12 mouse cellular contexts compared by ENCODE assay signal in genomic region chrX:59606535-59606934, GRCm38 (mm10). TPM values are rescaled to one million over a fixed set of nuclear protein-coding genes. Genes with fewer than 3 reads are reported as not detected.
DNase-seq lines count a peak whose midpoint lies in the region; ATAC-seq and TF ChIP-seq lines count a peak whose summit lies in the region.
"Had no signal": no experiment of that assay in that cellular context is flagged by ENCODE, and none has a peak within 500 bp of the region (broad histone marks: within the 10 kb centered on the region; RNA-seq: fewer than 3 reads in every experiment).

No protein-coding gene starts in this region.

- no peak overlapping the region for H3K9ac ChIP-seq in forebrain, postnatal 0 days
- H3K9ac ChIP-seq in forebrain, embryonic 12.5 days: no peak overlapping the region
- H3K9ac ChIP-seq in midbrain, embryonic 14.5 days (replicated peaks; ENCODE audit: low read length): no peak overlapping the region
- H3K9ac ChIP-seq in midbrain, embryonic 15.5 days: no peak overlapping the region
- H3K9ac ChIP-seq: embryonic facial prominence, embryonic 15.5 days; hindbrain, embryonic 15.5 days had no signal

- H3K4me2 ChIP-seq in forebrain, postnatal 0 days (ENCODE audit: low read depth): no peak overlapping the region
- no peak overlapping the region for H3K4me2 ChIP-seq in forebrain, embryonic 12.5 days
- no peak overlapping the region for H3K4me2 ChIP-seq in midbrain, embryonic 14.5 days (ENCODE audit: low read length)
- no peak overlapping the region for H3K4me2 ChIP-seq in midbrain, embryonic 15.5 days
- H3K4me2 ChIP-seq: embryonic facial prominence, embryonic 15.5 days; hindbrain, embryonic 15.5 days; liver, embryonic 11.5 days had no signal

- no peaks in the 10 kb centered on the region for H3K36me3 ChIP-seq in forebrain, postnatal 0 days (ENCODE audit: insufficient read depth)
- H3K36me3 ChIP-seq in forebrain, embryonic 12.5 days (replicated peaks): no peaks in the 10 kb centered on the region
- H3K36me3 ChIP-seq in midbrain, embryonic 14.5 days (ENCODE audit: control insufficient read depth, insufficient read depth, low read length): no peaks in the 10 kb centered on the region
- H3K36me3 ChIP-seq in midbrain, embryonic 15.5 days (replicated peaks): no peaks in the 10 kb centered on the region
- H3K36me3 ChIP-seq: embryonic facial prominence, embryonic 15.5 days; hindbrain, embryonic 15.5 days; midbrain, embryonic 10.5 days had no signal

- peak; percentile 32; the same call in 1 of the 2 replicates for TF ChIP-seq CTCF in forebrain, postnatal 0 days (IDR thresholded peaks at IDR 0.05; ENCODE audit: low read depth)

- peak; percentile 0 for DNase-seq in forebrain, postnatal 0 days
- DNase-seq in midbrain, embryonic 14.5 days: peak; percentile 5
- peak; percentile 9 for DNase-seq in thymus, postnatal 4 days
- DNase-seq in left cerebral cortex, postnatal 10 days (ENCODE audit: extremely low spot score in 1 of 2, low spot score in 2 of 2): no peak
- DNase-seq in frontal cortex, postnatal 10 days (ENCODE audit: low spot score in 2 of 2): no peak

- ATAC-seq in forebrain, postnatal 0 days: no peak
- no peak for ATAC-seq in forebrain, embryonic 12.5 days (ENCODE audit: low FRiP score)
- ATAC-seq in midbrain, embryonic 14.5 days (ENCODE audit: low FRiP score, low TSS enrichment): no peak
- no peak for ATAC-seq in midbrain, embryonic 15.5 days (replicated peaks)
- ATAC-seq in common myeloid progenitor, adult 5-6 weeks (replicated peaks; ENCODE audit: low read depth, poor library complexity, severe bottlenecking): peak; percentile 54; the same call in 1 of the 2 replicates

- H3K27ac ChIP-seq in forebrain, postnatal 0 days (ENCODE audit: low read depth, low read length): no peak overlapping the region
- no peak overlapping the region for H3K27ac ChIP-seq in forebrain, embryonic 12.5 days
- H3K27ac ChIP-seq in midbrain, embryonic 14.5 days (replicated peaks; ENCODE audit: low read depth, low read length): no peak overlapping the region
- no peak overlapping the region for H3K27ac ChIP-seq in midbrain, embryonic 15.5 days
- H3K27ac ChIP-seq: embryonic facial prominence, embryonic 15.5 days; hindbrain, embryonic 15.5 days; midbrain, embryonic 10.5 days had no signal

- no peaks in the 10 kb centered on the region for H3K4me1 ChIP-seq in forebrain, postnatal 0 days (ENCODE audit: insufficient read depth)
- H3K4me1 ChIP-seq in forebrain, embryonic 12.5 days: no peaks in the 10 kb centered on the region
- no peaks in the 10 kb centered on the region for H3K4me1 ChIP-seq in midbrain, embryonic 14.5 days (ENCODE audit: control insufficient read depth, insufficient read depth, low read length)
- no peaks in the 10 kb centered on the region for H3K4me1 ChIP-seq in midbrain, embryonic 15.5 days
- H3K4me1 ChIP-seq: embryonic facial prominence, embryonic 15.5 days; hindbrain, embryonic 15.5 days; midbrain, embryonic 10.5 days had no signal

- no peak overlapping the region for H3K4me3 ChIP-seq in forebrain, postnatal 0 days (ENCODE audit: low read depth, low read length)
- H3K4me3 ChIP-seq in forebrain, embryonic 12.5 days (replicated peaks): no peak overlapping the region
- H3K4me3 ChIP-seq in midbrain, embryonic 14.5 days (replicated peaks; ENCODE audit: low read depth, low read length): no peak overlapping the region
- H3K4me3 ChIP-seq in midbrain, embryonic 15.5 days: no peak overlapping the region
- H3K4me3 ChIP-seq: embryonic facial prominence, embryonic 15.5 days; hindbrain, embryonic 15.5 days; midbrain, embryonic 10.5 days had no signal

- intact Hi-C loops in left cerebral cortex, postnatal 10 days (cut with DNase I): loop anchor here (5.0 kb wide), 1 partner anchor 409 kb away; no protein-coding TSS in a partner anchor

- H3K27me3 ChIP-seq in forebrain, postnatal 0 days (ENCODE audit: insufficient read depth, low read length): no peaks in the 10 kb centered on the region
- no peaks in the 10 kb centered on the region for H3K27me3 ChIP-seq in forebrain, embryonic 12.5 days
- no peaks in the 10 kb centered on the region for H3K27me3 ChIP-seq in midbrain, embryonic 14.5 days (ENCODE audit: control insufficient read depth, insufficient read depth, low read length)
- H3K27me3 ChIP-seq in midbrain, embryonic 15.5 days (replicated peaks): no peaks in the 10 kb centered on the region
- H3K27me3 ChIP-seq: embryonic facial prominence, embryonic 15.5 days; hindbrain, embryonic 15.5 days had no signal

- WGBS in forebrain, postnatal 0 days: 59% methylated on average over 1 of the region's 1 CpGs
- 60% methylated on average over 1 of the region's 1 CpGs for WGBS in forebrain, embryonic 12.5 days
- 63% methylated on average over 1 of the region's 1 CpGs for WGBS in midbrain, embryonic 14.5 days
- 67% methylated on average over 1 of the region's 1 CpGs for WGBS in midbrain, embryonic 15.5 days

- no peaks in the 10 kb centered on the region for H3K9me3 ChIP-seq in forebrain, postnatal 0 days (ENCODE audit: low read length)
- no peaks in the 10 kb centered on the region for H3K9me3 ChIP-seq in forebrain, embryonic 12.5 days
- H3K9me3 ChIP-seq in midbrain, embryonic 14.5 days (ENCODE audit: control insufficient read depth, low read length): no peaks in the 10 kb centered on the region
- H3K9me3 ChIP-seq in midbrain, embryonic 15.5 days: no peaks in the 10 kb centered on the region
- H3K9me3 ChIP-seq: embryonic facial prominence, embryonic 15.5 days; hindbrain, embryonic 15.5 days; midbrain, embryonic 10.5 days had no signal

RNA-seq across cellular contexts. Expression of gene Fgf13, which starts 38.7 kb away (rescaled TPM):
- total RNA-seq in forebrain, postnatal 0 days (2014; rRNA removed): 168 and 187 TPM in 2 replicates
- polyA plus RNA-seq in forebrain, postnatal 0 days (2015; fragmentation: Nextera tagmentation; extraction: Ambion mirVana): 154 and 236 TPM in 2 replicates
- polyA plus RNA-seq in forebrain, embryonic 12.5 days (2016; fragmentation: Nextera tagmentation; extraction: Ambion mirVana): 55.0 and 63.6 TPM in 2 replicates
- polyA plus RNA-seq in midbrain, embryonic 14.5 days (2014; fragmentation: Nextera tagmentation; extraction: Ambion mirVana): 73.5 and 100 TPM in 2 replicates
- 151 and 168 TPM in 2 replicates for polyA plus RNA-seq in midbrain, embryonic 15.5 days (2015; fragmentation: Nextera tagmentation; extraction: Ambion mirVana)
- 0.53 and 4.1 TPM in 2 replicates for total RNA-seq in common myeloid progenitor, adult 5-6 weeks (2017)
- total RNA-seq in left cerebral cortex, postnatal 10 days (2021): 100 to 1,000 TPM; 255 to 281 TPM

Comparison
In these comparisons a context has a peak if more than half of its experiments do, and no peak if none do; other contexts are left out.
1. DNase-seq: peak in forebrain, postnatal 0 days (single experiment), midbrain, embryonic 14.5 days (single experiment) and thymus, postnatal 4 days (single experiment); none in left cerebral cortex, postnatal 10 days (0 of 2) and frontal cortex, postnatal 10 days (0 of 2).